Mouse (Mus musculus): ENCODE results near the gene Emilin2.

The Emilin2 gene

GRCm38 (mm10) chr17:71301413-71301812, 10.4 kb downstream of the Emilin2 start:
- DNase-seq (ENCODE audit: extremely low spot score, low spot score), result no peak

- no peak for DNase-seq (ENCODE audit: extremely low spot score, low spot score)
Measured at GRCm38 (mm10) chr17:71300338-71300737, 11.4 kb downstream of the Emilin2 start.

GRCm38 (mm10) chr17:71299879-71300278, 11.9 kb downstream of the Emilin2 start:
- no peak for DNase-seq (ENCODE audit: extremely low spot score, low spot score)

DNA sequence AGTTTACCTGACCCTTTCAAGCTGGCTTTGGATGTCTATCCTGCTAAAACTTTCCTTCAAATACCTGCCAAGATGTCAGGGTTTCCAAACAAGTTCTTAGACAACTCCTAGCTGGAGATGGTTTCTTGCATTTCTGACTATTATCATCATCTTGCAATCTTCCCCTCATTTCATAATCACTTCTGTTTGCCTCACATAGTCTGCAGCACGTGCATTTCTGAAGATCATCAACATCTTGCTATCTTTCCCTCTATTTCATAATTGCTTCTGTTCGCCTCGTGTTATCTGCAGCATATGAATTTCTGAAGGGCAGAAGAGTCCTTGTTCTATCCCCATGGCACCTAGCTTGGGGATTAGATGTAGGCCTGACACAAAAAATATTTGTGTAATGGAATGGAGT, 17.2 kb downstream of the Emilin2 start:
- no peak for DNase-seq (ENCODE audit: extremely low spot score, low spot score)

DNA sequence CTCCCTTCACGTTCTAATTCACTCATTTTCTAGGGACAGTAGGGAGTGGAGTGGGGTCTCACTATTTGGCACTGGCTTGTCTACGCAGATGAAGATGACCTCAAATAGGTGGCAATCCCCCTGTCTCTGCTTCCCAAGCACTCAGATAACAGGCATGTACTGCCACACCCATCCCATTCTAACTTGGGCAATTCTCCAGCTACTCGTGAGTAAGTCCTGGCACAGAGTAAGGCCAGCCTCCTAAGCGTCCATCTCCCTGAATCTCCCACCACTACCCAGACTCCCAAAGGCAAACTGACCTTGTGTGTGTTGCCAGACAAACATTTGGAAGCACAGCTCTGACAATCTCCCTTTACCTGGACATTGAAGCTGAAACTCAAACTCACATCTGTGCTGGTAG, 18.9 kb downstream of the Emilin2 start:
- DNase-seq (ENCODE audit: extremely low spot score, low spot score), result no peak

DNA sequence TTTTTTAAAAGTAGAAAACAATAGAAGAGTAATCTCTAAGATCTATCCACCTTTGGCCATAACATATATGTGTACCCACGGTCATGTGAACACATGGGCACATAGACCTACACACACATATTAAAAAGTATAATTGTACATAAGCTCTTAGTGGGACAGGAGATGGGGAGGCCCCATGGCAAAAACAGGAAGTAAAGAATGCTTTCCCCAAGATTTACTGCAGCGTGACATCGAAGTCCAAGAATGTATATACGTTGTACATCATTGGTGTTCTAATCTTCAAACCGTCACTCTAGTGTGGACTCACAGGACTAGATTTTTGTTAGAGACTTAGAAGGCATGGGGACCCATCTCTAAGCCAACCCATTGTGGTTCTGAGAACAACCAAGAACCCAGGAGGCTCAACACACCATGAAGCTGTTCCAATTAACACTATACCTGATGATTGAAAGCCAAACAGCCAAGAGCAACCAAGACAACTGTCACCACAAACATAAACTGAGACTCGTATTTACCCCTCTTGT, 19.8 kb downstream of the Emilin2 start:
- no peak for DNase-seq (ENCODE audit: extremely low spot score, low spot score)

- DNase-seq (ENCODE audit: extremely low spot score, low spot score), result no peak
Measured at GRCm38 (mm10) chr17:71290486-71291410, 21.0 kb downstream of the Emilin2 start.

DNA sequence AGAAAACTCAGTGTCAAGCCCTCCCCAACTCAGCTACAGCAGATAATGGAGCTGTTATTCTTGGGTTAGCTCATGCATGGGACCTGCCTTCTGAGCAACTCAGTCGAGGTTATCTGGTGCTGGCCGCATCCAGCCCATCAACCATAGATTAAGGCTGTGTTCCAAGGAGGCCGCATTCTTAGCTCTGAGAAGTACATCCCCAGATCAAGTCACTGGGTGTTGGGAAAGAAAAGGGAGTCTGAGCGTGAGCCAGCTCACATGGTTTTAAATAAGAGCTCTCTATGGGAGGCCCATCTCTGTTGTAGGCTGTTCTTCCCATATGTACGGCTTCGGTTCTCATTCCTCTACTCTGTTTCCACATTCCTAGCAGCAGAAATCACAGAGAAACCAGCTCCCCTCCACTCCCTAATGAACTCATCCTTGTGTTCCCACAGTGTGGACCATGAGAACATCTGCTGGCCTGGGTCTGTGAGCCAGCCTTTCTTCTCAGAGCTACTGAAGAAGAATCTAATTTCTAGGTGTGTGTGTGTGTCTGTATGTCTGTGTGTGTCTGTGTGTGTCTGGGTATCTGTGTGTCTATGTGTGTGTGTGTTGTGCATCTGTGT, 22.1 kb downstream of the Emilin2 start:
- DNase-seq (ENCODE audit: extremely low spot score, low spot score), result no peak

DNA sequence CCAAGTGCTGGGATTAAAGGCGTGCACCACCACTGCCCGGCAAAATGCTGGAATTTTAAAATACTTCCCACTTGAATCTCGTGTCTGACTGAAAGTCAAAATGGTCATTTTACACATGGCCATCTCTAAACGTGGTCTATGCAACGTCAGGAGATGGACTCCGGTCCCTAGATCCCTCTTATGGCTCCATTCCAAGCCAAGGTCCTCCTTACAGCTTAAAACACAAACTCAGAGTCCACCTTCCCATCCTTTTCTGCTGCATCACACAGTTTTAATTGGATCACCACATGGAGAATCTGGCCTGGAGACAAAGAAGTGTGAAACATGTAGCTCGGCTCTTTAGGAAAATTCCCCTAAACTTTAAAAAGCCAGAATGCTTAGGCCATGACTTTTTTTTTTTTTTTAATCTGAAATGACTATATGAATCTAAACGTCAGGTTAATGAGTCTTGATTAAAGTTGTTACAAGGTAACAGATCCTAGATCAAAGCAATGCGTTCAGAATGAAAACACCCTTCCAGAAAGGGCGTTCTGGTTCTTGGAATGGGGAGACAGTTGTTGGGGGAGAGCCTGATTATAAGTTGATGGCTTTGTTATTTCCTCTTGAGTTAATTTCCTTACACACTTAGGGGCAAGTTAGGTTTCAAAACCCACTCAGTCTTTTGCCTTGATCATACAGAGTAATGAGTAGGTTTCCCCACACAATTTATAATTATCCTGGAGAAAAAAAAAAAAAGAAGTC, 22.8 kb downstream of the Emilin2 start:
- DNase-seq (ENCODE audit: extremely low spot score, low spot score), result no peak

GRCm38 (mm10) chr17:71288145-71288758, 23.5 kb downstream of the Emilin2 start:
- DNase-seq (ENCODE audit: extremely low spot score, low spot score), result no peak

GRCm38 (mm10) chr17:71287586-71287985, 24.2 kb downstream of the Emilin2 start:
- no peak for DNase-seq (ENCODE audit: extremely low spot score, low spot score)

GRCm38 (mm10) chr17:71285929-71286328, 25.8 kb downstream of the Emilin2 start:
- no peak for DNase-seq (ENCODE audit: extremely low spot score, low spot score)

DNA sequence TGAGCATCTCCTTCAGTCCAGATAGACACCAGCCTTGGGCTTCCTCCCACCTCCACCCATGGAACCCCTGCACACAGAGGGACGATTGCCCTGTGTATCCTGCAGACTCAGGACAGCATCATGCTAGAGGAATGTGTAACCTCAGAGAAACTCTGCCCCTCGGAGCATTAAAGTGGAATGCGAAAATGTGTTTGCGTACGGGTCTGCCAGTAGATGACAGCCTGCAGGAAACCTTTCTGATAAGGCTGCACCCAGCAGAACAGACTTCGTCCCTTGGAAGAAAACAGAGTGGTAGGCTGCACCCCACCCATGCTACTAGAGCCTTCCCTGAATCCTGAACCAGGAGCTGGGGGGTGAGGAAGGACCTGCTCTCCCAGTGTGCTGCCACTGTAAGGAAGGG, 26.9 kb downstream of the Emilin2 start:
- DNase-seq (ENCODE audit: extremely low spot score, low spot score), result no peak

- DNase-seq (ENCODE audit: extremely low spot score, low spot score), result no peak
Measured at GRCm38 (mm10) chr17:71283237-71283636, 28.5 kb downstream of the Emilin2 start.

DNA sequence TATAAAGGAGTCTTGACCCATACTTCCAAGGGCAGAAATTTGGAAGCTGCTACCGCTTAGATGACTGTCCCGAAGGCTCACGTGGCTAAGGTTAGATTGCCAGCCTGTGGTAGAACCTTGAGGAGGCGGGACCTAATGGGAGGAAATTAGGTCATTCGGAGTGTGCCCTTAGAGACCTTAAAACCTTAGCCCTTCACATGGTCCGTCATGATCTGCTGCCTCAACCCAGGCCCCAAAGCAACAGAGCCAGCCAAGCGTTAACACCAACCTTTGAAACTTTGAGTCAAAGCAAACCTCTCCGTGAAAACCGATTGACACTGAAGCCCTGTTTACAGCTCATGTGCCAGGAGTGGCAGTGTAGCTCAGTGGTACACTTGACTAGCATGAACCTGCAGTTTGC, 29.1 kb downstream of the Emilin2 start:
- DNase-seq (ENCODE audit: extremely low spot score, low spot score), result no peak

GRCm38 (mm10) chr17:71277701-71278491, 33.9 kb downstream of the Emilin2 start:
- no peak for DNase-seq (ENCODE audit: extremely low spot score, low spot score)

DNA sequence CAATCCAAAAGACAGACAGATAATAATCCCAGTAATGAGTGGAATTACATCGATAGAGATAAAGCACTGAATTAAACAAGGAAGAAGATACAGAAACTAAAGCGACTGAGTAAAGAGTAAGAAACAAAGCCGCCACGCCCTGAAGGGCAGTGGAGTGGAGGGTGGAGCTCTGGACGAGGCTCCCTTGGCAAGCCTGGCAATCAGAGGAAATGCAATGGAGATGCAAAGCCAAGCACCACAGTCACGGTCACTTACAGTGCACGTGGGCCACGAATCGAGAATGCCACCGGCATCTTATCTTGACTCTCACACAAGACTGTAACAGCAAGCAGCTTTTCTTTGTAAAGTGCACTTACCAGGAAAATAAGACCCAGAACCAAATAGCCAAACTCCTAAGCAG, 35.0 kb downstream of the Emilin2 start:
- DNase-seq (ENCODE audit: extremely low spot score, low spot score), result no peak

DNA sequence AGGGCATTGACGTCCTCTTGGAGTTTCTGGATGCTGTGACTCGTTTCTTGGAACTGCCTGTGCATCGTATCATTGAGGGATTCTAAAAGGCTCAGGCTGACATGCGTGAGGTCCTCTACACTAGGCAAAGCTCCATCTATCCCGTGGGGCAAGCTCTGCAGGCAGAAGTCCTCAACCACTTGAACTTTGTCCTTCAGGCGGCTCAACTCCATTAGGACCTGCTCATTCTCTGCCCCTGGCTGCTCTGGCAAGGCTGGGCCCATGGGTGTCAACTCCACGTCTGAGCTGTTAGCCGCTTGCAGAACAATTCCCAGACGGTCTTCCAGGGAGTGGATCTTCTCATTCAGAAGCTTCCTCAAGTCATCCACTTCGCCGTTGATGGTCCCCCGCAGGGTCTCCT, 37.9 kb downstream of the Emilin2 start:
- no peak for DNase-seq (ENCODE audit: extremely low spot score, low spot score)

DNA sequence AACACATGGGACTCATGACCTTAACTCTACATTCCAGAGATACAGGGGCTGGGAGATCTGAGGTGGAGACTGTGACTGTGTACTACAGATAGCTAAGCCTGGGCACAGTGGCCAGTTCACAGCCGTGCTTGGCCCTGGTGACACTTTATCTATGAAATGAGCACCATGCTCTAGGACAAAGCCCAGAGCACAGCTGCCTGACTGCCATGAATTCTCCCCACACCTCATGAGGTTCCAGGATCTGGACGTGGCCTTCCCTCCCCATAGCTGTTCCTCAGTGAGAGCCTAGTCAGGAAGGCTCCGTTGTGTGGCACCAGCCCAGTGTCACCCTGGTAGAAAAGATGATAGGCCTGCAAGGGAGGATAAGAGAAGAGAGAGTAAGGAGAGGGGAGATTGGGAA, 43.2 kb downstream of the Emilin2 start:
- no peak for DNase-seq (ENCODE audit: extremely low spot score, low spot score)

GRCm38 (mm10) chr17:71268152-71268551, 43.6 kb downstream of the Emilin2 start:
- DNase-seq (ENCODE audit: extremely low spot score, low spot score), result no peak

DNA sequence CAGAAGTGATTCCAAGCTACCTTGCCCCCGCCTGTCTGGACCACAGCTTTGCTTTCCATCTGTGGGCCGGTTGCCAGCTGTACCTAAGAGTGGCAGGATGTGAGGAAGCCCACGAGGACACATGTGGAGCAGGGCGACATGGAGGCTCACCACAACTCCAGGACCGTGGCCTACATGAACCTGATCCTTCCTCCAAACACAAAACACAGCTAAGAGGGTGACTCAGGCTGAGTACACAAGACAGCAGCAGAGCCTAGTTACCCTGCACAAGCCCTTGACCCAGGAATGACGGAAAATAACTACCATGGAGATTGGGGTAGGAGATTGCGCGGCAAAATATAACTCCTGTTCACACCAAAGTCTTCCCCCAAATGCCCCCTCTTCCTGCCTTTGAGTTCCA, 44.4 kb downstream of the Emilin2 start:
- DNase-seq (ENCODE audit: extremely low spot score, low spot score), result no peak
